Mouse (Mus musculus) testis, adult 2 months (tissue): ENCODE results near the gene Magi2.
"Not testable (repeated sequence)": the region's sequence is repeated elsewhere in the genome, so short reads cannot be mapped to it uniquely, and the experiment has no call there.

ENCODE experiments used
- CTCF ChIP-seq: fragments of 200-500 bp; IDR thresholded peaks from 2 replicates; pipeline ENCODE4 v1.5.1; 2012; ENCODE audit warnings: low read depth, mild to moderate bottlenecking, inconsistent platforms, low read length, moderate library complexity; ENCODE audit not compliant: control insufficient read depth, insufficient read depth, insufficient replicate concordance
- POLR2A ChIP-seq: fragments of 200-500 bp; IDR thresholded peaks from 2 replicates; pipeline ENCODE4 v1.6.1; 2012; ENCODE audit warnings: low read depth, mild to moderate bottlenecking, inconsistent platforms, low read length, moderate library complexity; ENCODE audit not compliant: control insufficient read depth

DNA sequence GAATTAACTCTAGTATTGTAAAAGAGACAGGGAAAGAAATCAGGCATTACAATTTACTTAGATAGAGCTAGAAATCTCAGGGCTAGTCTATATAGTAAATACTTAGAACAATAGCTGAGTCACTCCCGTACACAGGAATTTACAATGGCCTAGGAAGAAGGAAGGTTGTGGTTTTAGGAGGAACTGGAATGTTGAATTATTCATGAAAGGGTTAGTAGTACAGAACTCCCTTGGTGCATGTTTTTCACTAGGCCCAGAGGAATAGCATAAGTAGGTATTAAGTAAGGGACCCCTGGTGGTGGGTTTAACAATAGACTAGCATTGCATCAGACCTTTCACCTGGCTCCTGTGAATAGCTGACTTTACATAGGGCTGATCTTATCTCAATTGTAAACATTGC is 339.3 kb downstream of the Magi2 start:
- not testable (repeated sequence) for TF ChIP-seq CTCF, POLR2A
